Mouse (Mus musculus) spleen, adult 10 weeks (tissue): ENCODE measurements around the gene Smoc2. TPM values are rescaled to one million over a fixed set of nuclear protein-coding genes. Genes with fewer than 3 reads are reported as not detected.

ENCODE experiments used
- polyA plus RNA-seq: library from polyadenylated mRNA; stranded (reverse); fragments of 350-450 nt; fragmentation: Illumina TruSeq; extraction: RNeasy Lipid Tissue Mini Kit (QIAGEN cat#74804); gene quantifications from one replicate; pipeline ENCODE4 v1.2.3, GENCODE M21; 2015; ENCODE audit warnings: low replicate concordance; ENCODE audit not compliant: insufficient read depth

The Smoc2 gene
- polyA plus RNA-seq = 146 TPM

GRCm38 (mm10) chr17:14279177-14279965 is at the start of gene Smoc2:
Gene Smoc2 (plus strand): TSS chr17:14279506.

Other genes with a start within 250 kb of the Smoc2 start
- not detected for gene Gm7358, start 220.0 kb upstream of the Smoc2 start, polyA plus RNA-seq
- gene Dact2, start 75.2 kb upstream of the Smoc2 start, polyA plus RNA-seq = not detected